In the genomic region with DNA sequence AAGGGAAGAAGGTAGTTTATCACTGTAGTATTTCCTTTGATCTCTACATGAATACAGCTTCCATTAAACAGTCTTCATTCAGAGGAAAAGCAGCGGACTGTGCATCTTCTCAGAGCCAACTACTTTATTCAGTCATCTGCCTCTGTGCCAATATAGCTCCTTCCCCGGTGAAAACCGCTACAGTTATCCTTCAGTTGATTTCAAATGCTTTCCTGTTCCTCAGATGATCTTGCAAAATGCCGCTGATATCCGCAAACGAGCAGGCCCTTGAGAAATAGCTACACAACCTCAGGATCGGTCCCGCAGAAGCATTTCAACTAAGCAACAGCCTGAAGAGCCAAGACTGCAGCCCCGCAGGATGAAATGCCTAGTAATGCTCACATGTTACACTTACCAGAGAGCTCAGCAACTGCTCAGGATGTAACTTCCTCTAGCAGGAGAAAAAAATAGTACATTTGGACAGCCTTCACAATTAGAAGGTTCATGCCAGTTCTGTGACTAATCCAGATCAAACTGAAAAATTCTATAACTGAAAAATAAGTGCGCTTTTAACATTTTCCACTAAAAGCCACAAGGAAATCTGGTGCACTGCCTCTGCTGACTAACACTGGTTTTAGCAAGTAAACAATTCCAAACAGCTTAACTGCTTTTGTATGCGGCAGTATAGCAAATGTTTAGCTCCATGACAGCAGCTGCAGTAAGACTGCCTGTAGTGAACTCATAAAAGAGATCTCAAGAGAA, we compare ENCODE assay signal across 8 mouse cellular contexts. TPM values are rescaled to one million over a fixed set of nuclear protein-coding genes. Genes with fewer than 3 reads are reported as not detected.
DNase-seq lines count a peak whose midpoint lies in the region; ATAC-seq and TF ChIP-seq lines count a peak whose summit lies in the region.

No protein-coding gene starts in this region.

- H3K9ac ChIP-seq in forebrain, embryonic 15.5 days (replicated peaks): peak overlapping the region; percentile 45
- H3K9ac ChIP-seq in lung, postnatal 0 days (replicated peaks; ENCODE audit: low read depth): no peak overlapping the region

- peak; percentile 75 for ATAC-seq in forebrain, embryonic 15.5 days (replicated peaks)
- ATAC-seq in lung, postnatal 0 days: peak; percentile 64

- DNase-seq in T-cell, adult 2 months (ENCODE audit: low spot score): peak; percentile 39
- peak; percentile 65 to 73 for DNase-seq in cerebellum, adult 18-20 months
- DNase-seq in heart, postnatal 4 days: peak; percentile 36
- DNase-seq in layer of hippocampus, postnatal 10 days (ENCODE audit: low spot score in 2 of 2): peak; percentile 37 to 63
- peak; percentile 74 for DNase-seq in lung, postnatal 0 days (ENCODE audit: low spot score)
- DNase-seq in retina, embryonic 14.5 days (ENCODE audit: low spot score): peak; percentile 30
- DNase-seq in urinary bladder, adult 2 months (ENCODE audit: low spot score): no peak

- WGBS in forebrain, embryonic 15.5 days: 7% methylated on average over 11 of the region's 11 CpGs
- 25% methylated on average over 11 of the region's 11 CpGs for WGBS in lung, postnatal 0 days

- peaks cover 27% of the 10 kb centered on the region for H3K4me1 ChIP-seq in forebrain, embryonic 15.5 days
- H3K4me1 ChIP-seq in lung, postnatal 0 days (ENCODE audit: insufficient read depth, low read depth, low read length): no peaks in the 10 kb centered on the region

- H3K27me3 ChIP-seq in forebrain, embryonic 15.5 days: no peaks in the 10 kb centered on the region
- no peaks in the 10 kb centered on the region for H3K27me3 ChIP-seq in lung, postnatal 0 days (replicated peaks; ENCODE audit: insufficient read depth, low read length)

- peak overlapping the region; percentile 93 for H3K27ac ChIP-seq in forebrain, embryonic 15.5 days (replicated peaks)
- H3K27ac ChIP-seq in lung, postnatal 0 days (ENCODE audit: low read length): peak overlapping the region; percentile 33

- no peak for TF ChIP-seq EP300 in lung, postnatal 0 days (IDR thresholded peaks at IDR 0.05)

- no peaks in the 10 kb centered on the region for H3K9me3 ChIP-seq in forebrain, embryonic 15.5 days
- no peaks in the 10 kb centered on the region for H3K9me3 ChIP-seq in lung, postnatal 0 days (ENCODE audit: low read length)

- TF ChIP-seq CTCF in lung, postnatal 0 days (IDR thresholded peaks at IDR 0.05): no peak

- peak overlapping the region; percentile 36 for H3K4me3 ChIP-seq in forebrain, embryonic 15.5 days
- H3K4me3 ChIP-seq in lung, postnatal 0 days (ENCODE audit: low read depth, low read length): peak overlapping the region; percentile 2; the same call in 1 of the 2 replicates

- H3K4me2 ChIP-seq in forebrain, embryonic 15.5 days (replicated peaks): peak overlapping the region; percentile 52
- peak overlapping the region; percentile 27 for H3K4me2 ChIP-seq in lung, postnatal 0 days (replicated peaks; ENCODE audit: low read depth, low read length)

- H3K36me3 ChIP-seq in forebrain, embryonic 15.5 days: no peaks in the 10 kb centered on the region
- no peaks in the 10 kb centered on the region for H3K36me3 ChIP-seq in lung, postnatal 0 days (ENCODE audit: insufficient read depth, low read length)

RNA-seq across cellular contexts. Expression of a gene that starts 49.0 kb away (rescaled TPM):
- 11.6 and 12.3 TPM in 2 replicates for polyA plus RNA-seq in forebrain, embryonic 15.5 days (2015; fragmentation: Nextera tagmentation; extraction: Ambion mirVana)
- total RNA-seq in heart, postnatal 4 days (2021): 10 to 100 TPM; 48.8 to 52.3 TPM
- total RNA-seq in layer of hippocampus, postnatal 10 days (2021): 10 to 100 TPM; 57.7 to 63.9 TPM
- polyA plus RNA-seq in lung, postnatal 0 days (2015; fragmentation: Nextera tagmentation; extraction: Ambion mirVana): 3.7 and 3.8 TPM in 2 replicates
- polyA plus RNA-seq in urinary bladder, adult 2 months (2012; rRNA removed): 10.3 and 13.7 TPM in 2 replicates
